Mouse (Mus musculus) megakaryocyte, embryonic 14.5 days (primary cell): ENCODE data around the gene Slc51b. TPM values are rescaled to one million over a fixed set of nuclear protein-coding genes. Genes with fewer than 3 reads are reported as not detected.

Experiments
- H3K27me3 ChIP-seq: replicated peaks from 2 replicates; pipeline ENCODE3; 2012; ENCODE audit warnings: inconsistent platforms
- H3K36me3 ChIP-seq: replicated peaks from 2 replicates; pipeline ENCODE3; 2012; ENCODE audit warnings: low read length, inconsistent platforms, mixed read lengths
- H3K4me1 ChIP-seq: 2 replicates; pipeline ENCODE4 v1.6.1; 2012; ENCODE audit warnings: inconsistent platforms
- H3K4me3 ChIP-seq: replicated peaks from 2 replicates; pipeline ENCODE3; 2012; ENCODE audit warnings: moderate library complexity, mild to moderate bottlenecking, inconsistent platforms
- H3K9me3 ChIP-seq: 2 replicates; pipeline ENCODE4 v1.6.1; 2012; ENCODE audit warnings: inconsistent platforms
- FLI1 ChIP-seq: IDR thresholded peaks from 2 replicates; pipeline ENCODE4 v1.6.1; 2012; ENCODE audit warnings: low read length, inconsistent platforms, mixed read lengths
- GATA1 ChIP-seq: IDR thresholded peaks from 3 replicates; pipeline ENCODE4 v1.6.1; 2012; ENCODE audit warnings: mixed read lengths, low read length, inconsistent platforms, borderline replicate concordance
- polyA plus RNA-seq: library from polyadenylated mRNA; stranded (reverse); fragments of >175 nt; gene quantifications from 2 replicates; pipeline ENCODE4 v1.2.3, GENCODE M21; 2012; ENCODE audit warnings: low replicate concordance; ENCODE audit not compliant: insufficient read depth

Slc51b gene
- polyA plus RNA-seq, 1 experiment, result not detected

GRCm38 (mm10) chr9:65394360-65394759 lies 28.4 kb downstream of the Slc51b start:
- H3K27me3 ChIP-seq, result peaks cover 91% of the 10 kb centered on the region
- TF ChIP-seq FLI1 (no peak), GATA1 (no peak)
- H3K4me1 ChIP-seq, result peaks cover 35% of the 10 kb centered on the region
- no peak overlapping the region for H3K4me3 ChIP-seq
- peaks cover 12% of the 10 kb centered on the region for H3K9me3 ChIP-seq
- no peaks in the 10 kb centered on the region for H3K36me3 ChIP-seq

GRCm38 (mm10) chr9:65393606-65394005 lies 29.1 kb downstream of the Slc51b start:
- Histone ChIP-seq H3K27me3 (peaks cover 91% of the 10 kb centered on the region), H3K4me3 (no peak overlapping the region), H3K36me3 (no peaks in the 10 kb centered on the region), H3K9me3 (peaks cover 12% of the 10 kb centered on the region), H3K4me1 (peaks cover 32% of the 10 kb centered on the region)
- TF ChIP-seq GATA1, result no peak
- TF ChIP-seq FLI1, result no peak

GRCm38 (mm10) chr9:65392638-65393364 lies 30.0 kb downstream of the Slc51b start:
- peaks cover 24% of the 10 kb centered on the region for H3K4me1 ChIP-seq
- TF ChIP-seq FLI1 (no peak), GATA1 (no peak)
- H3K4me3 ChIP-seq, result no peak overlapping the region
- peaks cover 88% of the 10 kb centered on the region for H3K27me3 ChIP-seq
- H3K9me3 ChIP-seq, result peaks cover 12% of the 10 kb centered on the region
- H3K36me3 ChIP-seq, result no peaks in the 10 kb centered on the region

GRCm38 (mm10) chr9:65391613-65391964 lies 31.2 kb downstream of the Slc51b start, which contains the start of gene Kbtbd13:
Gene Kbtbd13 (minus strand): TSS chr9:65391652.
- H3K36me3 ChIP-seq, result no peaks in the 10 kb centered on the region
- peaks cover 25% of the 10 kb centered on the region for H3K4me1 ChIP-seq
- peaks cover 16% of the 10 kb centered on the region for H3K9me3 ChIP-seq
- peak within 1 kb of the TSS; percentile 89 for H3K4me3 ChIP-seq
- TF ChIP-seq GATA1 (no peak), FLI1 (no peak)
- H3K27me3 ChIP-seq, result peaks cover 82% of the 10 kb centered on the region

DNA sequence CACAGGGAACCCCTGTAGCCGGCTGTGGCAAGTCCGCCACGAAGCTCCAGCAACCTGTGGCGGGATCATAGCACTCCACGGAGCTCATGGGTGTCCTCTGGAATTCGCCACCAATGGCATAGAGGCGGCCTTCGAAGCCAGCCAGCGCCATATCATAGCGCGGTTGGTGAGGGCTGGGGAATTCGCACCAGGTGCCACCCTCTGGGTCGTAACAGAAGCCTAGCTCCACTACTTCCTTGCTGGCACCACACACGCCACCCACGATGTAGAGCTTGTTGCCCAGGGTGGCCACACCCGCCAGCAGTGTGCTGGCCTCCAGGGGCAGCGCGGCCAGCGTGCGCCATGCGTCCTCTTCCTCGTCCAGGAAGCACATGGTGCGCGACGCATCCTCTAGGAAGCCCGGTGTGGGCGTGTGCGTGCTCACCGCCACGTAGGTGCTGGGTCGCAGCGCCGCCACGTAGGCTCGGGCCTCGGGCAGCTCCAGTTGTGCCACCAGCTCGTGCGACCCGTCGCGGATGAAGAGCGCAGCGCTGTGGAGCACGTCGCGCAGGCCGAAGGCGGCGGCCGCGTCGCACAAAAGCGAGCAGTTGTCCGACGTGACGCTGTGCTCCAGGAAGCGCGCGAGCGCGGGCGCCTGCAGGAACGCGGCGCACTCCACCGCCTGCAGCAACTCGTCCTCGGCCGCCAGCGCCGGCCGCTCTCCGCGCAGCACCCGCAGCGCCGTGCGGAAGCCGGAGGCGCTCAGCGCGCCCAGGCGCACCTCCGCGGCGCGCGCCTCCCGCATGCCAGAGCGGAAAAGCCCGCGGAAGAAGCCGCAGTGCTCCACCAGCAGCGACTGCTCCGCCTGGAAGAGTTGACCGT lies 31.8 kb downstream of the Slc51b start:
- peaks cover 81% of the 10 kb centered on the region for H3K27me3 ChIP-seq
- H3K36me3 ChIP-seq, result no peaks in the 10 kb centered on the region
- peak overlapping the region; percentile 89 for H3K4me3 ChIP-seq
- peaks cover 16% of the 10 kb centered on the region for H3K9me3 ChIP-seq
- TF ChIP-seq FLI1 (no peak), GATA1 (no peak)
- H3K4me1 ChIP-seq, result peaks cover 30% of the 10 kb centered on the region

DNA sequence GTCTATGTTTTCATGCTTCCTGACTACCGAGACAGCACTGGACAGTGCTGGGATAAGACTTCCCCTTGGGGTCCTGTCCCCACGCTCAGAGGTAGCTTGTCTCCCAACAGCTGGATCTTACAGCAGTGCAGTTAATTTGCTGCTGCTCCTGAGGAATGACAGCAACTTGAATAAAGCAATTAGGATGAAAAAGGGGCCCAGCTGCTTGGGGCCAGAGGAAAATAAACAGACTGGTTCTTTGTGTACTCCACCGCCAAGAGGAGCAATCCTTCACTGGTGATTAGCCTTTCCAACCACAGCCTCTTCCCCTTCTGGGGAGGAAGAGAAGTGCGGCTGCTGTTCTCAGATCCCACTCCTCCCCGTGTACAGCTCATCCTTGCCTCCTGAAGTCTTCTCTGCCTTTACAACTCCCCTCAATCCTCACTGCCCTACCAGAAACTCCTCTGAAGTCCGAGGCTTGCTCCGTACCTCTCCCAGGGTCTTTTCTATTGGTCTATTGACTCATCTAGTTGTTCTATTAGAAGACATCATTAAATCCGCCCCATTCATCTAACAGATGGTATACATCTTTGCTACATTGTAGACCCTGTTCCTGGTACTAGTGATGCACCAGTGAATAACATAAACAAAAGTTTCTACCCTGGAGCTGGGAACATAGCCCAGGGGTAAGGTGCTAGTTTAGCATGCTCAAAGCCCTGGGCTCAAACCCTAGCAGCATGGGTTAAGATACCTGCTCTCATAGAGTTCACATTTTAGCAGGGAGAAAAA lies 36.2 kb downstream of the Slc51b start:
- Histone ChIP-seq H3K36me3 (no peaks in the 10 kb centered on the region), H3K4me1 (peaks cover 23% of the 10 kb centered on the region), H3K9me3 (peaks cover 16% of the 10 kb centered on the region), H3K27me3 (peaks cover 70% of the 10 kb centered on the region), H3K4me3 (no peak overlapping the region)
- no peak for TF ChIP-seq FLI1
- no peak for TF ChIP-seq GATA1

DNA sequence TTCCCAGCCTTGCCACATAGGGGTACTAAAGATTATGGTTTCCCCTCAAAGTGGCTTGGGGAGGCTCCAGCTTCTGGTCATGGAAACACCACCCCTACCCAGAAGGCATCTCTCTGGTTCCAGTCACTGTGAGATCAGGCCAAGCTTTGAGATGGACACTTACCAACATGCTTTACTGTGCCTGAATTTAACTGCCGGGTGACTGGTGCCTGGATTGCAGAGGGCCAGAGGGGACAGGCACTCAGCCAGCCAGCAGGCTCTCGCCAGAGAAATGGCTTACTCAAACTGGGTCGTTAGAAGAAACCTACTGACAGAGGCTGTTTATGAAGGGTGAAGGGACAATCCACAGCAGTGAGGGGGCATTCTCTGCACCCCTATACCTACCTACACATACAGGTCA lies 38.5 kb downstream of the Slc51b start:
- Histone ChIP-seq H3K4me3 (no peak overlapping the region), H3K4me1 (peaks cover 27% of the 10 kb centered on the region), H3K9me3 (peaks cover 4% of the 10 kb centered on the region; the same call in 1 of the 2 replicates), H3K36me3 (no peaks in the 10 kb centered on the region), H3K27me3 (peaks cover 54% of the 10 kb centered on the region)
- TF ChIP-seq GATA1 (no peak), FLI1 (no peak)

DNA sequence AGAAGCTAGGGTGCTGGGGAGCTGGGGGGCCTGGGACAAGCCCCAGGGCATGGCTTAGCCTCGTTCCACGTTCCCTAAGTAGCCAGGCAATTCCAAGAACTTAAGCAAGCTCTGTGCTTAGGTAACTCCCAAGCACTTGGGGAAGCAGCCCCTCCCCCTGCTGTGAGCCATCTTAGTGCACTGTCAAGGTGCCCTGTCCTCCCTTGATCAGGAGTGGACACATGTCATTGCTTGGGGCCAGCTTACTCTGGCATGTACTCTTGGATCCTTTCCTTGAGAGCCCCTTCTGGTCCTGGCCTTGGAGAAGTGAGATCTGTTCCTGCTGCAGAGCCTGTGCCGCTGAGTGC lies 40.0 kb downstream of the Slc51b start:
- peaks cover 4% of the 10 kb centered on the region; the same call in 1 of the 2 replicates for H3K9me3 ChIP-seq
- H3K36me3 ChIP-seq, result no peaks in the 10 kb centered on the region
- peaks cover 27% of the 10 kb centered on the region for H3K4me1 ChIP-seq
- TF ChIP-seq FLI1, result no peak
- no peak for TF ChIP-seq GATA1
- peaks cover 48% of the 10 kb centered on the region for H3K27me3 ChIP-seq
- no peak overlapping the region for H3K4me3 ChIP-seq

DNA sequence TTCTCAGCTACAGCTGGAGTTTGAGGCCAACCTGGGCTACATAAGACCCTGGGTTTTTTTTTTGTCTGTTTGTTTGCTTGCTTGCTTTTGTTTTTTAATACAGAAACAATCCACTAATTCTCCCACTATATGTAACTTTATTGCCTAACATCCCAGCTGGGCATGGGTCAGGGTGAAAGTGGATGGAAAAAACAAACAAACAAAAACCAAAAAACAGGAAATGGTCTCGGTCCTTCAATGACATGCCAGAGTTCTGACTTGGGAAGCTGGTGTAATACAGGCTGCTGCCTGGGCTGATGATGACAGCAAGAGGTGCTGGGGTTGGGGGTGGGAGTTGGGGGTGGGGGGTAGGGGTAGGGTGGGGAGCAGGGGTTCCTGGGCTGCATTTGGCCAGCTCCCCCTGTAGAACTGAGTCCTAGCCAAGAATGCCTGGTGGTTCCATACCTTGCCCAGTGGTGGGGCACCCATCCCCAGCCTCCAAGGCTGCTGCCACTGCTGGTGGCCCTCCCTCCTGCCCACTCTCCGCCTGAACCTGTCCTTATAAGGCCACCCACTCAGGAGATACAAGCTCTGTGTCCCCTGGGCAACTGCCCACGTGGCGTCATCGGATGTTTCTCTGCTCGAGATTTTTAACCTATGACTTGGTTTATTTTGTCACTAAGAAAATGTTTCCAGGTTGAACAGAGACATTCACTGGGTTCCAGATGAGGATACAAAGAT lies 40.6 kb downstream of the Slc51b start:
- peaks cover 46% of the 10 kb centered on the region for H3K27me3 ChIP-seq
- TF ChIP-seq FLI1 (no peak), GATA1 (no peak)
- no peaks in the 10 kb centered on the region for H3K36me3 ChIP-seq
- H3K9me3 ChIP-seq, result peaks cover under 1% of the 10 kb centered on the region; the same call in 1 of the 2 replicates
- H3K4me1 ChIP-seq, result peaks cover 27% of the 10 kb centered on the region
- no peak overlapping the region for H3K4me3 ChIP-seq
